Mouse (Mus musculus): Measurements from ENCODE around the gene Ubc.

Gene Ubc

DNA sequence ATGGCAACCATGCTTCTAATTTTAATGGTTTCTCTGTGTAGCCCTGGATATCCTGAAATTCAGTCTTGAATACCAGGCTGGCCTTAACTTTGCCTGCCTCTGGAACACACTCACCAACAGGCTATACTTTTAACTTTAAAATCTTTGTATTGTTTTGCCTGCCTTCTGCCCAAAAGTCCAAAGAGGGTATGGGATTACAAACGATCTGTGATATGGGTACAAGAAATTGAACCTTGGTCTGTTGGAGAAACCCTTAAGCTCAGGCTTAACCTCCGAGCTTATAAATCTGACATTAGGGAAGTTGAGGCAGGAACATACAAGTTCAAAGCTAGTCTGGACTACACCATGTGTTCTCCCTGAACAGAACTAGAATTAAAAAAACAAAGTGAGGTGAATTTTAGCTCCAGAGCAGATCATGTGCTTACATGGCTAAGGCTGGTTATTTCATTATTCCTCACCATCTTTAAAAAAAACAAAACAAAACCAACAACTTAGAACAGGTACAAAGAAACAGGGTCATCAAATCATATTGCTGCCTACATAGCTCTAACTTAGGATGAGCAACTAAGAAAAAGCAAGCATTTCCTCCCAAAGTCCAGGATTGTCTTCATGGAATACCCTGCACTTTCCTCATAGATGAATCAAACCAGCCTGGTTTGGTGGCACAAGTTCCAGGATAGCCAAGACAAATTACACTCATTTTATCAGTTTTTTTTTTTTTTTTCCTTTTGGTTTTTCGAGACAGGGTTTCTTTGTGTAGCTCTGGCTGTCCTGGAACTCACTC is 6.2 kb downstream of the Ubc start:
- DNase-seq (ENCODE audit: low read depth, low spot score), result peak; percentile 26

DNA sequence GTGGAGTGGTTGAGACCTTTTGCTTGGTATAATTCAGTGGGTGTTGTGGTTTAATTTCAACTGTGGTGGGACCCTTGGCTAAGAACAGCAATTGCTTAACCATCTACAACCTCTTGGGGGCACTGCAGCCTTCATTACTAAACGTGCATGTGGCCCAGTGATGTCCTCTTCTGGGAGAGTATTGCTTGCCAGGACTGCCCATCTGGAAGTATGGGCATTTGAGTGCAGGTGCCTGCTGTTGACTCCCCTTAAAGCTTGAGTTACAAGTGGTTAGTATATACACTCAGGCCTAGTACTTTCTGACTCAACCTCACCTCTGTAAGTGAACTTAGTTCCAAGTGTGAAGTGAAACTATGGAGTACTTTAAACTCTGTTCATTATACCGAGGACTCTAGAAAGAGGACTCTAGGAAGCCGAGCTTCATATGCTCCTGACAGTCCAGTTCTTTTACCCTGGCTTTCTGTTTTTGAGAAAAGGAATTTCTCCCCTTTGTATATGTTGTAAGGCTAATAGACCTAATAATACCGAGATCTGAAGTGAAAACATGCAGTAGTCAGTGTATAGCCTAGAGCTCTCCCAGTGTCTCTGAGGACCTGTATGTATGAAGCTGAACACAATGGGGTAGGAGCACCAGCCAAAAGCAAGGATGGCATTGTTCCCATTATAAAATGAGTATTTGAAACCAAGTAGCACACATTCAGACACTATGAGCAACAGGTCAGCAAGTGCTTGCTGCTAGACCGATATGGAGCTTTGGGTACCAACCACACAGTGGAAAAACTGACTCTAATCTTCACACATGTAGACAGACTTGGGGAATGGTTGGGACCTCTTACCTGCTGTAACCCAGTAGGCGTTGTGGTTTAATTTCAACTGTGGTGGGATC is 7.1 kb downstream of the Ubc start:
- peak; percentile 71 for DNase-seq (ENCODE audit: low read depth, low spot score)

DNA sequence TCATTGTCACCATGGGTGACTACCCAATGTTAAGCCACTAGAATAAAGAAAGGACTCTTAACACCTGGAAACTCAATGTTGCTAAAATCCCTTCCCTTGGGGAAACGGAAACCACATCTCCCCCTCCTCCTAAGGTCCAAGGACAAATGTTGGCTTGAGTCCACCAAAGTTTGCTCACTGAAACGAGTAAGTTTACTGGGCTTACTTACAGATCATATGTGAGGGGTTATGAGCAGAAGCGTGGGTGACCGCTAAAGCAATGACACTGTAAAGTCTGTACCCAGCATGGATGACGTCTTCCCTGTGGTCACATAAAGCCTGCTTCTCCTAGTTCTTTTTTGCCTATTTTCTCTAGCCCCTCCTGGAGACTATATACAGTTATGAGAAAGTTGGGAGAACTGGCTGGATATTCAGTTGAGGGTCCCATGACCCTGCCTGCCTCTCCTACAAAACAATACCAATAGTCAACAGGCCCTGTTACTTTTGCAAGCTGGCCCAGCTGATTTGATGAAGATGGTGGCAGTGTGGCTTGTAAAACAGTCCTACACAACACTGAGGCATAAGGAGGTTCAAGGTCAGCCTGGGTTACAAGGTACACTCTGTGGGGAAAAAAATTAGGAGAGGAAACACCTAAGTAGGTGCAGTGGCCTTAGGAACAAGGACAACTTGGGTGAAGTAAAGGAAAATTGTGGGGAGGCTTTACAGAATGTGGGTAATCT is 7.9 kb downstream of the Ubc start:
- no peak for DNase-seq (ENCODE audit: low read depth, low spot score)

GRCm38 (mm10) chr5:125378919-125379318 is 11.1 kb downstream of the Ubc start:
- DNase-seq (ENCODE audit: low read depth, low spot score), result no peak

DNA sequence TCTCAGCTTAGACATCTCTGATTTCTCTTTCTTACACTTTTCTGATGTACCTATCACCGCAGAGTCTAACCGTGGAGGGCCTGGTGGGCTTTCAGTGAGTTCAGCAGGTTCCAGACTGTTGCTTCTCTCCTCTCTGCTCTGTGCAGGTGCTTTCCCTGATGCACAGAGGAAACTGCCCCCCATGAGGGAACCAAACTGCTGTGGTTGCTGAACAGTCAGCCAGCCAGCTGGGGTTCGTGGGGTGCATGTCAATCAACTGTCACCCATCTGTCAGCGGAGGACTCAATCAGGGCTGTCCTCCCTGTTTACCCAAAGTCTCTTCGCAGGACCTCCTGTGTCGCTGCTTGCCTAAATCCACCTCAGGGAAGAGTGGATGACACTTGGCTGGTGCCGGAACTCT is 12.8 kb downstream of the Ubc start:
- no peak for DNase-seq (ENCODE audit: low read depth, low spot score)

DNA sequence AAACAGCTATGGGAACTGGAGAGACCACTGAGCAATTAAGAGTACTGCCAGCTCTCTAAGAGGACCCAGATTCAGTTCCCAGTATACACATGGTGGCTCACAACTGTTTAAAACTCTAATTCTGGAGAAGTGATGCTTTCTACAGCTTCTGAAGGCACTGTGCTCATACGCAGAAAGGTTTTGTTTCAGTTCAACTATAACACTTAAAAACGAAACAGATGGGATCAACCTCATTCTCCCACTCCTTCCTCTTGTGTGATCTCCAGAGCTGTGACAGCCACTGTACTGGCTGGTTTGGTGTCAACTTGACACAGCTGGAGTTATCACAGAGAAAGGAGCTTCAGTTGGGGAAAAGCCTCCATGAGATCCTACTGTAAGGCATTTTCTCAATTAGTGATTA is 14.1 kb downstream of the Ubc start:
- peak; percentile 28 for DNase-seq (ENCODE audit: low read depth, low spot score)

- DNase-seq (ENCODE audit: low read depth, low spot score), result no peak
Observed at GRCm38 (mm10) chr5:125372027-125372426, 18.0 kb downstream of the Ubc start.

DNA sequence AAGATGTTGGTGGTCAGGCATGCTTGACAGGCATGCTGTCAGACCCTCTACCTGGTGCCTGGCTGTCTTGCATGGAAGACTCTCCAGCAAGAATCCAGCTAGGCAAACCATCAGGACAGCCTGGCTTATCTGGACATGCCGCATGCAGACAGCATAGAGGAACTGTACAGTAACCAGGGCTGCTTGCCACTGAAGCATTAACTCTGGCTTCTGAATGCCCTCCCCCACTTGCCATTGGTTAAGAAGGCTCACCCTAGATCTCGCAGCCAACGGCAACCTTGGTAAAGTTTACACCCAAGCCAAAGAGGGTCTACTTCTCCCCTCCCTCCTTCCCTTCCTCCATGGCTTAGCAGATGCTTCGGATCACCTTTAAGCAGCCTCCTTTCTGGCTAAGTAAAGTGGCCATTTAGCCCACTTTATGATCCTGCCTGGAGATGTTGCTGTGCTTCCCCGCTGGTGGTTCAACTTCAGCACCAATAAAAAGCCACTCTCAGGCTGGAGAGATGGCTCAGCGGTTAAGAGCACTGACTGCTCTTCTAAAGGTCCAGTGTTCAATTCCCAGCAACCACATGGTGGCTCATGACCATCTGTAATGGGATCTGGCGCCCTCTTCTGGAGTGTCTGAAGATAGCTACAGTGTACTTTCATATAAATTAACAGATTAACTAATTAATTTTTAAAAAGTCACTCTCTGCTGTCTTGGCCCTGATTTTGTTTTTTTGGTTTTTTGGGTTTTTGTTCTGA is 18.9 kb downstream of the Ubc start:
- DNase-seq (ENCODE audit: low read depth, low spot score), result no peak

GRCm38 (mm10) chr5:125368568-125368967 is 21.4 kb downstream of the Ubc start:
- DNase-seq (ENCODE audit: low read depth, low spot score), result peak; percentile 84

- no peak for DNase-seq (ENCODE audit: low read depth, low spot score)
Observed at GRCm38 (mm10) chr5:125368156-125368555, 21.8 kb downstream of the Ubc start.

DNA sequence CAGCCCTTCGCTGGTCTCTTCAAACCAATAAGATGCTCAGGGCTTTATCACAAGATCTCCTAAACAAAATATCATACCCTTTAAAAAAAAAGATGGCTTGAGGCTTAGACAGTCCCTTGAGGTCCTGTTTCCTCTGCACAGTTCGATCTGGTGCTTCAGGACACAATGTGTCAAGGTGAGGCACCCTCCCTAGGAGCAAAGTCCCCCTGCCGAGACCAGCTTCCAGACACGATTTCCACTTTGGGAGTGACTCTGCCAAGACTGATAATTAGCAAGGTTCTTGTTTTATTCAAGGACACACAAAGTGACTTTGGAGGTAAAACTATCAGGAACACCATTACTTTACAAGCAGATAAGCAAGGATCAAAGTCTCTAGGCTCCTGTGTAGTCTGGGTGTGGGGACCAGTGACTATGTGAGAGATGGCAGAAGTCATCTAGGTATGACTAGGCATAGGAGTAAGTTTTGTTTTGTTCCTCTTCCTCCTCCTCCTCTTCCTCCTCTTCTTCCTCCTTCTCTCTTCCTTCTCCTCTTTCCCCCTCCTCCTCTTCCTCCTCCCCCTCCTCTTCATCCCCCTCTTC is 25.1 kb downstream of the Ubc start:
- no peak for DNase-seq (ENCODE audit: low read depth, low spot score)

DNA sequence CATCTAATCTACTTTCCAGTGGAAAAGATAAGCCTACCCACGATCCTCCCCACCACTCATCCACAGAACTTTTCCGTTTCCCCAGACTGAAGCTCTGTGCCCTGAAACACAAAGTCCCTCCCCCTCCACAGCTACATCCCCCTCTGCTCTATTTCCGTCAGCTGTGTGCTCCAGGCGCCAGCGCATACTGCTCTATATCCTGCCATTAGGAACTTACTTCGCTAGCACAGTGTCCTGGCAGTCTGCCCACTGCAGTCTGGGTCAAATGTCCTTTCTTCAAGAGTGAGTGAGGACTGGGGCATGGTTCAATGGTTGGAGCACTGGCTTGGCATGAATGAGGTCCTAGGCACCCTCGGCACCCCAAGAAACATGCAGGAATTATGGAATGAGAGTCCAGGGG is 26.1 kb downstream of the Ubc start:
- DNase-seq (ENCODE audit: low read depth, low spot score), result no peak

DNA sequence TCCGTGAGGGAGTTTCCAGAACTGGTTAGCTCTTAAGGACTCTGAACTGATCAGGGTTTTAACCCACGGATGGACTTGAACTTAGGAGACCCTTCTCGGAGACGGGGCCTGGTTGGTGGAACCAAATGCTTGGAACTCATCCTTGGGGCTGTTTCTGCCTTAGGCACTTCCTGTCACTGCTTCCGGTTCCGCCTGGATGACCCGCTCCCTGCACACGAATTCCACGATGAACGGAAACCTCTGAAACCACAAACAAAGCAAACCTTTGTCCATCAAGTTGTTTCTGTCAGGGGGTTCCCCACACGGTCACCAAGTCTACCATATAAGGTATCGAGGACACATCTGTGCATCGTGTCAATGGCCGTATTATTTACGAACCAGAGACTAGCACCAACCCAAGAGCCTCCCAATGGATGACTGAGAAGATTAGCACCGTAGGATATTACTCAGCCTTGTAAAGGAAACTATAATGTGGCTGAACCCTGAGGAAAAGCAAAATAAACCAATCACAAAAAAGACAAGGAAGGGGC is 29.0 kb downstream of the Ubc start:
- no peak for DNase-seq (ENCODE audit: low read depth, low spot score)

- no peak for DNase-seq (ENCODE audit: low read depth, low spot score)
Observed at GRCm38 (mm10) chr5:125360566-125360965, 29.4 kb downstream of the Ubc start.

DNA sequence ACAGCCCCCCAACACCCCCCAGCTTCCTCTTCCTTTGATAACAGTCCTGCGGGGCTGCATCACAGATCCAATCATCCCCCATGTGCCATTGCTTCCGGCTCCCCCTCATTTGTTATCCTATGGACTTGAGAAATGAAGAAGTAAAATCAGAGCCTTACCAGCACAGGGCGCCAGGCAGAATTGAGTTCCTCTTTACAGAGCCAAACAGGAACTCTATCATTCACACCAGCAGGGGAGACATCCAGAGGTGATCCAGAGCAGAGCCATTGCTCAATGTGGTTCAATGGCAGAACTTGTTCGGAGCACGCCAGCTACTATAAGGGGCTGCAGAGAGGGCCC is 31.8 kb downstream of the Ubc start:
- no peak for DNase-seq (ENCODE audit: low read depth, low spot score)

DNA sequence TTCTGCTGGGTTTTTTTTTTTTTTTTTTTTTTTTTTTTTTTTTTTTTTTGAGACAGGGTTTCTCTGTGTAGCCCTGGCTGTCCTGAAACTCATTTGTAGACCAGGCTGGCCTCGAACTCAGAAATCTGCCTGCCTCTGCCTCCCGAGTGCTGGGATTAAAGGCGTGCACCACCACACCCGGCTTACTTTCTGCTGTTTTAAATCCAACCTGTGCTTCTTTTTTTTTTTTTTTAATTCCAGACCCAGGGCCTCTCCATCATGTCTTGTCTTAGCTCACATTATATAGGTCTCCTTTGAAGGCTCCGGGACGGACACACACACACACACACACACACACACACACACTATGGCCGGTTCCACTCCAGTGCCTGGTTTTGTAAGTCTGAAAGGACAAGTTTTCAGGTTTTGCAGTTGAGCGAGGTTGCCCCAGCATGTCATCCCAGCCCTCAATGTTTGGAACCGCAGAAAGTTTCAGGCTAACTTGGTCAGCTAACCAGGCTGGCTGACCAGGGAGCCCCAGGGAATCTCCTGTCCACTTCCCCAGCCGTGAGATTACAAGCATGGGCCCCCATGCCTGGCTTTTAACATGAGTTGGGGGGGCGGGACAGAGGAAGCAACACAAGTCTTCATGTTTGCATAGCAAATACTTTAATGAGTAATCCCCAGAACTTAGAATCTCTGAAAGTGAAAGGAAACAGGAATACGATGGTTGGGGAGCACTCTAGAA is 32.3 kb downstream of the Ubc start:
- no peak for DNase-seq (ENCODE audit: low read depth, low spot score)

DNA sequence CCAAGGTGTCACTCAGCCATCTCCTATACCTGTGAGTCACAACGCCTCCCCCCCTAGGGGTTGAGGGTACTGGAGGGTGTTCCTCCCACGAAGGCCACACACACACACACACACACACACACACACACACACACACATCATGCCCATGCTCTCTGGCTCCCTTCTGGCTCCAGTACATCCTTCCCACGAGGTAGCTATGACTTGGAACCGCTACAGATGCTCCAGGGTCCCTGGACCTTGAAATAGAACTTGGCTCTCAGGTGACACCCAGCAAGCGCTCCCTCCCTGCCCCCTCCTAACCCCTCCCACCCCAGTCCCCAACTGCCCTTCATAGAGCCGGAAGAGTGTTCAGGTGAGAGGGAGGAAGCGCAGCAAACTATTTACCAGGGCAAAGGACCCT is 34.4 kb downstream of the Ubc start:
- no peak for DNase-seq (ENCODE audit: low read depth, low spot score)

DNA sequence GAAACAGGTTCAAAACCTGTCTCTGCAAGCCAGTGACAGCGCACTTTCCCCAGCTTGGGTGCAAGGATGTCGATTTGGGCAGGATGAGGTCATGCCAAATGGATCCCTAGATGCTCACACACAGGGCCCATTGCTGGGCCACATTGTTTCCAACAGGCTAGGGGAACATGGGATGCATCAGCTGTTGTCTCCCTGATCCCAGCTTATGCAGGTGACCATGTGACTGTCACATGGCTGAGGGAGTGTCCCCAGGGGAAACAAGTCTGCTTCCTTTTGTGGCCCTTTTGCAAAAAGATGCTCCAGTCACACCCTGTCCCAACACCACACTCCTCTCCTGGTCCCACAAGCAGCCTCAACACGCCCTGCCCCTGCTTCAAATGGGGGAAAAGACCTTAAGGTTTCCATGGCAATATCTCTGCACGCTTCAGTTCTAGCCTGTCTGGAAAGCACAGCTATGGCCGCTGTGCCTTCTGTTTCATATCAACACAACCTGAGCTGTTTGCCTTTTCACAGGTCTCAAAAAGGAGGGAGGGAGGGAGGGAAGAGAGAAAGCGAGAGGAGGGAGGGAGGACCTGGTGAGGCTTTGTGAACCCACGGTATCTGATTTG is 35.0 kb downstream of the Ubc start:
- DNase-seq (ENCODE audit: low read depth, low spot score), result no peak

DNA sequence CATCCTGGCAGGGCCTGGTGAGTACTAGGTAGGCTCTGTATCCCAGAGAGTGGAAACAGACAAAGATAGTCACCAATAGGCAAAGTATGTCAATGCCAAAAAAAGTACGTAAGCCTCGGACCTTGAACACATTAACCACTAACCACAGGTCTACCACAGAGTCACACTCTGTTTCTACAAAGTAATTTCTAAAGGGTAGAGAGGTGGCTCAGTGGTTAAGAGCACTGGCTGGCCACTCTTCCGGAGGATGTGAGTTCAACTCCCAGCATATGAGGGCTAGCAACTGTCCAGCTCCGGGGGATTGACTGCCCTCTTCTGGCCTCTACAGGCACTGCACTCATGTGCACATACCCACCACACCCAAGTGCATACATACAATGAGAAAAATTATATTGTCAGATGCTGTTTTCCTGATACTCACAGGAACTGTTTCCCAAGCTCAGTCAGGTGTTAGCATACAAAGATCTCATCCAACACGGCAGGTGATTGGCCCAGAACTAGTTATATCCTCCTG is 37.2 kb downstream of the Ubc start:
- DNase-seq (ENCODE audit: low read depth, low spot score), result no peak

DNA sequence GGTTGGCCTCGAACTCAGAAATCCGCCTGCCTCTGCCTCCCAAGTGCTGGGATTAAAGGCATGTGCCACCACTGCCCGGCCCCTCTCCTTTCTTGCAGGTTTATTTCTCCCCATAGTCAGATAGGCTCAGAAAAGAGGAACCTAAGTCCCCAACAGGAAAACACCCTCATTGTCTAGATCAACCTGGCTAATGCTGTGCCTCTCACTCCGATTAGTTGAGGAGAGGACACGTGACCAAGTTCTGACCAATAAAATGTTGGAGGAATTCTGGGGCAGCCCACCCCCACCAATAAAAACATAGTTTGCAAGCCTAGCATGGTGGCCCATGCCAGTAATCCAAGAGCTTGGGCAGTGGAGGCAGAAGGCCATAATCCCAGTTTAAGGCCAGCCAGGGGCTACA is 38.1 kb downstream of the Ubc start:
- no peak for DNase-seq (ENCODE audit: low read depth, low spot score)

All from CD4-positive helper T cell, adult 2 months (primary cell).